Mouse (Mus musculus) monocyte, adult 5-6 weeks (primary cell): Measurements from ENCODE around the gene Tshz3. TPM values are rescaled to one million over a fixed set of nuclear protein-coding genes. Genes with fewer than 3 reads are reported as not detected.

Experiments
- ATAC-seq: fragments of 153-309, 156-312 bp; replicated peaks from 2 replicates; pipeline ENCODE4 v1.8.0; 2017; ENCODE audit warnings: mild to moderate bottlenecking; ENCODE audit not compliant: low TSS enrichment, insufficient number of reproducible peaks, severe bottlenecking, poor library complexity, low FRiP score
- total RNA-seq: library from RNA; stranded (forward); fragments of 200-1000, 200-491, 200-594 nt; gene quantifications from 3 replicates; pipeline ENCODE4 v1.2.3, GENCODE M21; 2017

Gene Tshz3
- total RNA-seq, 1 experiment from 2014 or later: 1.3 TPM

- ATAC-seq: no peak
These were observed 2.6 kb upstream of the Tshz3 start for GRCm38 (mm10) chr7:36695276-36695675.

DNA sequence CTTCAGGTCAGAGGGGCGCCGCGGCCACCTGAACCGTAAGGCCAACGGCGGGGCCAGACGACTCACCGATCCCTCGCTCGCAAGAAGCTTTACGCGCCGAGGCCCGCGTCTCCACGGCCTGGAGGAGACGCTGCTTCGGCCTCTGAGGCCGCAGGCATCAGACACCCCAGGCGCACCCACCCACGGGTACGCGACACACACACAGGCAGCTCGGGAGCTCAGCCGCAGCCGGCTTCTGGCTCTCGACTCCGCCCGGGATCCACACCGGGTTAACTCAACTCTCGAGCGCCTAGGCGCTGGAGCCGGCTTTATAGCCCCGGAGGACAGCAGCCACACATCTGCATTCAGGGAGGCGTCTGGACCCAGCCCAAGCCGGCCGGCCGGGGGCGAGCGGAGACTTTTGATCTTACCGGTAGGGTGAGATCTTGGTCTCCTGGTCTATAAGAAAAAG is 2.1 kb upstream of the Tshz3 start:
- no peak for ATAC-seq

- no peak for ATAC-seq
These were observed 1.4 kb upstream of the Tshz3 start for GRCm38 (mm10) chr7:36696406-36697117.

DNA sequence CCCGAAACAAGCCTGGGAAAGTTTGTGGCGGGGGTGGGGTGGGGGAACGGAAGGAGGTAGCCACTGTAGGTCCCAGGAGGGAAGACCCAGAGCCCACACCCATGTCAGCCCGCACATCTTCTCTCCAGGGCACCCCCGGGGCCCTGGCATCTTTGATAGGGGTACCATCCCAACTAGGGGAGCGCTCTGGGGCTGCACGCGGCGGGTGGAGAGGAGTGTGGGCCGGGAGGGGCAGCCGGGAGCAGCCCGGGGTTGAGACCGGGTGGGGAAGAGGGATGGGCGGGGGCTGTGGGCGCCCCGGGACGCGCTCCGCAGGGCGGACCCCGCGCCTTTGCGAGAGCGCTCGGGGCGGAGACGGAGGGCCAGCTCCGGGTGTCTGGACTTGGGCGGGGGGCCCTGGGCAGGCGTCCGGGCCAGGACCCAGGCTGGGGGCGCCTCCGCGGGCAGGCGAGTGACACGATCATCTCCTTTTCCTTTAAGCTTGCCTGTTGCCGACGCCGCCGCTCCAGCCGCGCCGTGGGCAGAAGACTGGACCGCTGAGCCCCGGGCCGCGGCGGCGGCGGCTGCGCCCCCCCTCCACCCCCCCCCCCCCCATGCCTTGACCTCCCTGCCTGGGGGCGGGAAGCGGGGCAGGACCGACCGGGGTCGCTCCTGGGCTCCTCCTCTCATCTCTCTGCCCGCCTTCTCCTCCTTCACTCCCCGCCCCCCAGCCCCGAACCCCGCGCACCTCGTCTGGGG is 631 bp upstream of the Tshz3 start:
- ATAC-seq: no peak

DNA sequence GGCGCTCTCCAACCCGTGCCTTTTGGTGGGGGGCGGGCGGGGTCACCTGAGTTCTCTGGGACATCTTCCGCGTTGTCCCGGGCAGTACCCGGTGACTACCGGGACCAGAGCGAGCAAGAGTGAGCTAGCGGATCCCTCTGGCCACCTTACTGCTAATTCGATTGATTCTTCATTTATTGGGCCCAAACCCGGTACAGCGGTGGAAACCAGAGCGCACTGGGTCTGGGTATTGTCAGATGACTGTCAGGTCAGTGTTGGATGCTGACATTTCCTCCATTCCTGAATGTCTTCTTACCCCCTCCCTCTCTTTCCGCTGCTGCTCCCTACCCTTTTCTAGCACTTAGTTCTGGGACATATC is 650 bp downstream of the Tshz3 start:
- ATAC-seq: no peak

DNA sequence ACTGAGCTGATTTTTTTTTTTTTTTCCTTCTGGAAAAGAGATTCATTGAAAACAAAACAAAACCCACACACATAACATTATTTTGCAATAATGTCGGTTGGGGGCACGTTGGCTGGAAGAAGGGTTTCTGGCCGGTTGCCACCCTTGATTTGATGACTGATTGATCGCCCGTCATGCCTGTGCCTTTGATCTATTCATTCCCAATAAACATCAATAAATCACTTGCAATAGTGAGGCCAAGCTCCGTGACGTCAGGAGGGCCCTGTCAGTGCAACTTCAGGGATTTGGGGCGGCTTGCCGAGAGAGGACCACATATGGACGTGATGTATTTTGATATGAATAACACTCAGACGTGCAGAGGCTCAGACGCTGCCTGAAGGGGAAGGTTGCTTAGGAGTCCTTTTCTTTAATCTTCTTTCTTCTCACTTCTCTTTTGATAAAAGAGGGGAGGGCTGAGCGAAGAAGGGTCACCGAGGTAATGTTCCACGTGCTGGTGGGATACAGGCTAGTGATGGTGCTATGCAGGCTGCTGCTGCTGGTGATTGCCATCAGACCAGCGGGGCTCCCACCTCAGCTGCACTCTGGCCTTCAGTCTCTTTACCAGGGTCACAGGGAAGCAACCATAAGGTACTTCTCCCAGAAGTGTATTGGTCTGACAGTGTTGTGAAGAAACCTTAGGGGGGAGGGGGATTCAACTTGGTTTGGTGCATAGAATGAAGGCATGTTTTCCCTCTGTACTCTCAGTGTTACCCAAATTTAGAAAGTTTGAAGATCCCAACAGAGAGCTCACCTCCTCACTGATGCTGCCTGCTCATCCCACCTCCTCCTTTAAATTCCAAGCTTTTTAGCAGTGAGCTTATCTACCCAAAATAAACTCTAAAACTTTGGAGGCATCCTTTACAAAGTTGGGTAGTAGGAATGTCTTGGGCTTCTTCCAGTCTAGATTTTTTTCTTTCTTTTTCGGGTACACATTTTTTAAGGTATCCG is 1.4 kb downstream of the Tshz3 start:
- no peak for ATAC-seq

- no peak for ATAC-seq
These were observed 8.7 kb downstream of the Tshz3 start for GRCm38 (mm10) chr7:36706636-36707035.

DNA sequence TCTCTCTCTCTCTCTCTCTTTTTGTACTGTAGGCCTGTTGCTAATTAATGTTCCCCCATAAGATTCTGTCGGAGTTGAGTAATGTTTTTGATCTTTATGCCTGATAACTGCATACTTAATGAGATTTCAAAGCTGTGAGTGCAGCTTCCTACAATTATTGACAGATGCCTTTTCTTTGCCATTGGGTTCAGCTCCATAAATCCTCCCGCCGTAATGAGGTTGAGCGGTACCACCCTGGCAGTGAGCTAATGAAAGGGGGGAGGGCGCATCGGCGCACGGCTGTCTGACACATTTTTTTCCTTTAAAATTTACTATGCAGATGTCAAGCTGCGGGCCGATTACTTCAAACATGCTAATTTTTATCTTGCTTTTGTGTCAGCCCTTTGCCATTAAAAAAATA is 9.3 kb downstream of the Tshz3 start:
- ATAC-seq: no peak

- ATAC-seq: no peak
These were observed 9.9 kb downstream of the Tshz3 start for GRCm38 (mm10) chr7:36707681-36708350.

GRCm38 (mm10) chr7:36708823-36709222 is 10.9 kb downstream of the Tshz3 start:
- ATAC-seq: no peak

GRCm38 (mm10) chr7:36709239-36709638 is 11.3 kb downstream of the Tshz3 start:
- ATAC-seq: no peak

GRCm38 (mm10) chr7:36709974-36710373 is 12.1 kb downstream of the Tshz3 start:
- no peak for ATAC-seq

DNA sequence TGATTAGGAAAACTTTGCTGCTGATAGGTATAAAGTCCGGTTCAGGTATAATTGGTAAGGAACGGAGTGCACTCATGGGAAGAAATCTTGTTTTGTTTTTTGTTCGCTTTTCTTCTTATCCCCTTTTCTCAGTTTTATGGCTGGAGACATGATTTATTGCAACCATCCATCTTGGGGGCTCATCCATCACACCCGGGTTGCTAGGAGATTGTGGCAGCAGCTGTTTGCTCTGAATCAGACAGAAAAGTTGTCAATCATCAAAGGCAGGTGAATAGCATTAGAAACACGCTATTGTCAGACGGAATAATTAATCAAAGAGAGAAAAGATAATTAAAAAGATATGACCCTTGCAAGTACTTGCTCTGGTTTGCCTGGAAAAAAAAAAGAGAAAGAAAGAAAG is 12.5 kb downstream of the Tshz3 start:
- no peak for ATAC-seq

- no peak for ATAC-seq
These were observed 13.8 kb downstream of the Tshz3 start for GRCm38 (mm10) chr7:36711766-36712165.

GRCm38 (mm10) chr7:36714323-36714722 is 16.4 kb downstream of the Tshz3 start:
- ATAC-seq: no peak

DNA sequence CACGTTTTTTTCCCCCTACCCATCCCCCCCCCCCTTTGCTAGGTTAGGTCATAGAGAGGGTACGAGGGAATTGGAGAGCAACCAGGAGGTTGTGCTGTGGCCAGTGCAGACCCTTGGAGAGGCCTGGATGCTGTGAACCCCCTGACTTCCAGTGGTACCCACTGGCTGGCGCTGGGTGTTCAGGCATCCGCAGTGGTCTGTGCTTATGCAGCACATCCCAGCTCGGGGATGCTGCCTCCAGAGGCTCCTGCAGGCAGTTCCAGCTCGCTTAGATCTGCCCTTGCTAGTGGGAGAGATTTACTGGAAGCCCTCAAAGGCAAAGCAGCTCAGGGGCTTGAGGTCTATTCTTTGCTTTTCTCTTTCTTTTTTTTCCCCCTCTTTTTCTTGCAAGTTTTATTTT is 19.3 kb downstream of the Tshz3 start:
- ATAC-seq: no peak

DNA sequence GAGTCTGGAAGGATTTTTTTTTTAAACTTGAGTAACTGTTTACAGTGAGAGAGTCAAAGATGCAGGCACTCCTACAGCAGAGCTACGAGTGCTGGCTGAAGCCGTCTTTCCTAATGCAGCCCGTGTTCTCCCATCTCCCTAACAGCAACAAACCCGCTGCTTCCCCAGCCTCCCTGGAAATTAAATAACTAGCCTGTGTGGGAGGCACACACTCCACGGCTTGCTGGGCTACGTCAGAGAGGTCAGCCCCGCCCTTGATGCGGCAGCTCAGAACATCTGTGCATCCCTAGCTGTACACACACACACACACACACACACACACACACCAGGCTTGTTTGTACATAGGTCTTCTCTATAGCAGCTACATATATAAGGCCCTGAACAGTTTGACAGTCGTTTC is 22.9 kb downstream of the Tshz3 start:
- ATAC-seq: no peak

- ATAC-seq: no peak
These were observed 38.6 kb downstream of the Tshz3 start for GRCm38 (mm10) chr7:36736303-36737050.
